Mouse (Mus musculus) erythroblast, embryonic 14.5 days (primary cell): ENCODE data around the gene Kri1.

Experiments used
- GATA1 ChIP-seq: IDR thresholded peaks from 2 replicates; pipeline ENCODE4 v1.6.1; 2012; ENCODE audit warnings: low read length, inconsistent platforms, mixed read lengths
- TAL1 ChIP-seq: IDR thresholded peaks from 3 replicates; pipeline ENCODE4 v1.6.1; 2012; ENCODE audit warnings: low read length, inconsistent platforms, mixed read lengths

DNA sequence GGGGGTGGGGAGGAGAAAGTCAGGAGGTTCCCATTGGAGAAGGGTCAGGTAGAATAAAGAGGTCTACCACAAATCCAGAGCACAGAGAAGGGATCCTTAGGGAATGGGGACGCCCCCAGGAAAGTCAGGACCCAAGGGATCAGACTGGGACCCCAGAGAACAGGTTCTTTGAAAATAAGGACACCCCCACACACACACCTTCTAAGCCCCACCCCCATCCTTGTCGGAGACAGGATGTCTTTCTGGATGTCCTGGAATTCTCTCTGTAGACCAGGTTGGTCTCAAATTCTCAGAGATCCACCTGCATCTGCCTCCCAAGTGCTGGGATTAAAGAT lies 1.5 kb upstream of the Kri1 start:
- TF ChIP-seq GATA1: no peak
- TF ChIP-seq TAL1: no peak
